Mouse (Mus musculus): Measurements from ENCODE around the gene Setd3.

DNA sequence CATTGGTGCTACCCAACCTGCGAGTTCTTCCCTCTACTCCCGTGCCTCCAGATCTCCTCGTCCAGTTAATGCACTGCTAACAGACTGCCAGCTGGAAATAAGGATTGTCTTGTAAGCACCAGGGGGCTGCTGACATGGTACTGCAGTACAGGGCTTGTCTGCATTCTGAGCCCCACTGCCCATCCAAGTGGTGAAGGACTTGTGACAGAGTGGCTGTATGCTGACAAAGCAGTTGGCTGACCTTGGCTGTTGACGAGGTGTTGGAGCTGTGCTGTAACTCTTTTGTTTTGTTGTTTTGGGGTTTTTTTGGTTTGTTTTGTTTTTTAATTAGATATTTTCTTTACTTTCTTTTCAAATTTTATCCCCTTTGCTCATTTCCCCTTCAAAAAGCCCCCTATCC lies 19.3 kb upstream of the Setd3 start:
- TF ChIP-seq CTCF (IDR thresholded peaks at IDR 0.05; ENCODE audit: low read depth) (no peak), EP300 (IDR thresholded peaks at IDR 0.05; ENCODE audit: low read depth) (no peak)
